Mouse (Mus musculus): Measurements from ENCODE around the gene Rnf39. TPM values are rescaled to one million over a fixed set of nuclear protein-coding genes. Genes with fewer than 3 reads are reported as not detected.

The Rnf39 gene
- polyA plus RNA-seq, 1 experiment, result 0.36 TPM

GRCm38 (mm10) chr17:36950981-36951947 is 8.5 kb downstream of the Rnf39 start, which contains the start of gene Ppp1r11:
Gene Ppp1r11, minus strand, starts transcription at chr17:36951741.
- Histone ChIP-seq H3K27ac (ENCODE audit: insufficient read depth, low read depth, low read length) (peak within 1 kb of the TSS; percentile 78), H3K4me3 (ENCODE audit: insufficient read depth, low read depth, low read length) (peak within 1 kb of the TSS; percentile 93), H3K27me3 (replicated peaks; ENCODE audit: control insufficient read depth, insufficient read depth, low read length) (no peaks in the 10 kb centered on the region), H3K4me1 (ENCODE audit: control insufficient read depth, insufficient read depth, low read length) (peaks cover 6% of the 10 kb centered on the region; the same call in 1 of the 2 replicates), H3K36me3 (ENCODE audit: control insufficient read depth, insufficient read depth, low read length) (no peaks in the 10 kb centered on the region)
- peak; percentile 98 for DNase-seq
- 2% methylated on average over 36 of the region's 36 CpGs for WGBS
- TF ChIP-seq POLR2A (IDR thresholded peaks at IDR 0.05; ENCODE audit: low read depth, low read length), result no peak
- no peak for TF ChIP-seq CTCF (conservative IDR thresholded peaks at IDR 0.05; ENCODE audit: insufficient read depth, insufficient read length, low read depth, low read length)

GRCm38 (mm10) chr17:36952631-36953030 is 9.9 kb downstream of the Rnf39 start:
- Histone ChIP-seq H3K36me3 (ENCODE audit: control insufficient read depth, insufficient read depth, low read length) (no peaks in the 10 kb centered on the region), H3K4me3 (ENCODE audit: insufficient read depth, low read depth, low read length) (no peak overlapping the region), H3K27me3 (replicated peaks; ENCODE audit: control insufficient read depth, insufficient read depth, low read length) (no peaks in the 10 kb centered on the region), H3K27ac (ENCODE audit: insufficient read depth, low read depth, low read length) (no peak overlapping the region), H3K4me1 (ENCODE audit: control insufficient read depth, insufficient read depth, low read length) (peaks cover 5% of the 10 kb centered on the region; the same call in 1 of the 2 replicates)
- WGBS, result 84% methylated on average over 2 of the region's 2 CpGs
- TF ChIP-seq POLR2A (IDR thresholded peaks at IDR 0.05; ENCODE audit: low read depth, low read length) (no peak), CTCF (conservative IDR thresholded peaks at IDR 0.05; ENCODE audit: insufficient read depth, insufficient read length, low read depth, low read length) (no peak)
- DNase-seq, result no peak

- Histone ChIP-seq H3K4me3 (ENCODE audit: insufficient read depth, low read depth, low read length) (no peak overlapping the region), H3K36me3 (ENCODE audit: control insufficient read depth, insufficient read depth, low read length) (no peaks in the 10 kb centered on the region), H3K27ac (ENCODE audit: insufficient read depth, low read depth, low read length) (no peak overlapping the region), H3K4me1 (ENCODE audit: control insufficient read depth, insufficient read depth, low read length) (peaks cover 6% of the 10 kb centered on the region; the same call in 1 of the 2 replicates), H3K27me3 (replicated peaks; ENCODE audit: control insufficient read depth, insufficient read depth, low read length) (no peaks in the 10 kb centered on the region)
- no peak for DNase-seq
- TF ChIP-seq CTCF (conservative IDR thresholded peaks at IDR 0.05; ENCODE audit: insufficient read depth, insufficient read length, low read depth, low read length) (no peak), POLR2A (IDR thresholded peaks at IDR 0.05; ENCODE audit: low read depth, low read length) (no peak)
- WGBS, result 87% methylated on average over 1 of the region's 1 CpGs
Measured at GRCm38 (mm10) chr17:36953062-36953461, 10.3 kb downstream of the Rnf39 start.

GRCm38 (mm10) chr17:36957999-36958743 is 15.5 kb downstream of the Rnf39 start, which contains the start of the genes Znrd1 and Znrd1as:
Gene Znrd1, minus strand, starts transcription at chr17:36958559.
Gene Znrd1as, plus strand, starts transcription at chr17:36958592.
- under 1% methylated on average over 46 of the region's 46 CpGs for WGBS
- H3K4me3 ChIP-seq (ENCODE audit: insufficient read depth, low read depth, low read length), result peak within 1 kb of the TSS; percentile 71
- peaks cover 4% of the 10 kb centered on the region; the same call in 1 of the 2 replicates for H3K4me1 ChIP-seq (ENCODE audit: control insufficient read depth, insufficient read depth, low read length)
- DNase-seq, result peak; percentile 97
- H3K27ac ChIP-seq (ENCODE audit: insufficient read depth, low read depth, low read length), result peak within 1 kb of the TSS; percentile 62
- TF ChIP-seq CTCF (conservative IDR thresholded peaks at IDR 0.05; ENCODE audit: insufficient read depth, insufficient read length, low read depth, low read length) (no peak), POLR2A (IDR thresholded peaks at IDR 0.05; ENCODE audit: low read depth, low read length) (peak; percentile 65)
- H3K27me3 ChIP-seq (replicated peaks; ENCODE audit: control insufficient read depth, insufficient read depth, low read length), result no peaks in the 10 kb centered on the region
- no peaks in the 10 kb centered on the region for H3K36me3 ChIP-seq (ENCODE audit: control insufficient read depth, insufficient read depth, low read length)

GRCm38 (mm10) chr17:36958884-36959283 is 16.2 kb downstream of the Rnf39 start:
- TF ChIP-seq POLR2A (IDR thresholded peaks at IDR 0.05; ENCODE audit: low read depth, low read length), result no peak
- peak; percentile 25 for DNase-seq
- 4% methylated on average over 12 of the region's 12 CpGs for WGBS
- Histone ChIP-seq H3K27me3 (replicated peaks; ENCODE audit: control insufficient read depth, insufficient read depth, low read length) (no peaks in the 10 kb centered on the region), H3K4me3 (ENCODE audit: insufficient read depth, low read depth, low read length) (peak overlapping the region; percentile 71), H3K36me3 (ENCODE audit: control insufficient read depth, insufficient read depth, low read length) (no peaks in the 10 kb centered on the region), H3K4me1 (ENCODE audit: control insufficient read depth, insufficient read depth, low read length) (peaks cover 4% of the 10 kb centered on the region; the same call in 1 of the 2 replicates), H3K27ac (ENCODE audit: insufficient read depth, low read depth, low read length) (0 out of 2 replicates have a peak overlapping the region, but pooled peaks have one; percentile 22)

- H3K4me3 ChIP-seq (ENCODE audit: insufficient read depth, low read depth, low read length), result no peak overlapping the region
- no peak overlapping the region for H3K27ac ChIP-seq (ENCODE audit: insufficient read depth, low read depth, low read length)
- H3K4me1 ChIP-seq (ENCODE audit: control insufficient read depth, insufficient read depth, low read length), result peaks cover 4% of the 10 kb centered on the region; the same call in 1 of the 2 replicates
- no peaks in the 10 kb centered on the region; the same call in 1 of the 2 replicates for H3K36me3 ChIP-seq (ENCODE audit: control insufficient read depth, insufficient read depth, low read length)
- TF ChIP-seq POLR2A (IDR thresholded peaks at IDR 0.05; ENCODE audit: low read depth, low read length) (no peak), CTCF (conservative IDR thresholded peaks at IDR 0.05; ENCODE audit: insufficient read depth, insufficient read length, low read depth, low read length) (no peak)
- DNase-seq, result no peak
- 68% methylated on average over 1 of the region's 1 CpGs for WGBS
- no peaks in the 10 kb centered on the region for H3K27me3 ChIP-seq (replicated peaks; ENCODE audit: control insufficient read depth, insufficient read depth, low read length)
Measured at GRCm38 (mm10) chr17:36961125-36961524, 18.4 kb downstream of the Rnf39 start.

All from kidney, adult 2 months (tissue).